Mouse (Mus musculus): ENCODE measurements at regions not wholly inside any gene's neighbourhood (a gene's known extent, or its start where the extent isn't known, plus 50 kb on each side); places are given as distances from the start of the nearest gene placed in this dataset.

DNA sequence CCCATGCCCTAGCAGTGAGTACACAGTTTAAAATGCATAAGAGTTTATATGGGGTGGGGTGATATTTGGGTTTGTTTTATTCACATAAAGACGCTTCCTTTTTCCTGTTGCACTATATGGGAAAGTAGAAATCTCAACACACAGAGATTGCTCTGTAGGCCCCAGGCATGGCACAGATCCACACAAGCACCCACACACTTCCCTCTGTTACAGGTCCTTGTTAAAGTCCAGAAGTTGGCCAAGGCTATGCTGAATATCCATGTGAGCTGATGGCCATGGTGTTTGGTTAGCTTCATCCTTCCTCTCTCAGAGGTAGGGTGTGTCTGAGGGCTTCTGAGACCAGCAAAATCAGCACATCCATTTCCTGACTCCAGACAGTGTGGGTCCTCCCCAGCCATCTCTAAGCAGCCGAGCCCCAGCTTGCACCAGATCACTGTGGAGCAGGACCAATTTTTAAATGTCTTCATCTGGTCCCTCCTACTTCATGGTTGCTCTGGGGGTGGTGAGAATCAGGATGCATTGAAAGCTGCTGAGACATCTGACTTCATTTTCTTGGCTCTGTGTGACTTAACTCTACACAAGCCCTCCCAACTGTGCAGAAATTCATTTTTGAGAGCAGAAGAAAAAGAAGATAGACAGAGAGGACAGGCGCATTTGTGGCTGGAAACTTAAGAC lies 360.3 kb upstream of the Nr3c2 start:
- H3K27me3 ChIP-seq (ENCODE audit: control insufficient read depth, insufficient read depth, low read length): no peaks in the 10 kb centered on the region; the same call in 1 of the 2 replicates
- no peaks in the 10 kb centered on the region for H3K4me1 ChIP-seq (ENCODE audit: control insufficient read depth, insufficient read depth, insufficient read length, low read length)
- TF ChIP-seq CTCF (IDR thresholded peaks at IDR 0.05; ENCODE audit: extremely low read depth, insufficient read length, insufficient replicate concordance, low read depth, low read length) (no peak), POLR2A (IDR thresholded peaks at IDR 0.05; ENCODE audit: low read depth, low read length) (no peak)
- no peak overlapping the region for H3K4me3 ChIP-seq (ENCODE audit: low read depth, low read length)
- no peaks in the 10 kb centered on the region for H3K36me3 ChIP-seq (ENCODE audit: control insufficient read depth, insufficient read depth, low read length)
- 90% methylated on average over 3 of the region's 3 CpGs for WGBS
- H3K27ac ChIP-seq (ENCODE audit: insufficient read depth, low read depth, low read length): no peak overlapping the region

DNA sequence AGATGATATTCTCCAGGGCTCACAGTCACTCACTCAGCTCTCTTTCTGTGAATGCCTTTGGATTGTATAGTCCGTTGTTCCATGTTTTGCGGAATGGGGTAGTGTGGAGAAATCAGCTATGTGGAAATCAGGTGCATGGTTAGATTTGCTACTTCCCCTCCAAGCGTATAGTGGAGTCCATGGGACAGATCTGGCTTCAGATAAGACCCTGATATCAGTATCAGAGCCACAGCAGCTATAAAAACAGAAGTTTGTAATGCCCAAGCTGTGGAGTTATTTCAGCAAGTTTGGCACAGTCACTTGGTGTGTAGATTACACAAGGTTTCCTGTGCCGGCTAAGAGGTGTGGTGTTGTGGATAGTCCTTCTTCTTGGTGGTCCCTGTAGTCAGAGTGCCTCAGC lies 359.6 kb upstream of the Nr3c2 start:
- WGBS: 69% methylated on average over 4 of the region's 4 CpGs
- H3K27me3 ChIP-seq (ENCODE audit: control insufficient read depth, insufficient read depth, low read length): no peaks in the 10 kb centered on the region; the same call in 1 of the 2 replicates
- H3K27ac ChIP-seq (ENCODE audit: insufficient read depth, low read depth, low read length): no peak overlapping the region
- H3K36me3 ChIP-seq (ENCODE audit: control insufficient read depth, insufficient read depth, low read length): no peaks in the 10 kb centered on the region
- TF ChIP-seq CTCF (IDR thresholded peaks at IDR 0.05; ENCODE audit: extremely low read depth, insufficient read length, insufficient replicate concordance, low read depth, low read length) (no peak), POLR2A (IDR thresholded peaks at IDR 0.05; ENCODE audit: low read depth, low read length) (no peak)
- H3K4me3 ChIP-seq (ENCODE audit: low read depth, low read length): no peak overlapping the region
- no peaks in the 10 kb centered on the region for H3K4me1 ChIP-seq (ENCODE audit: control insufficient read depth, insufficient read depth, insufficient read length, low read length)

DNA sequence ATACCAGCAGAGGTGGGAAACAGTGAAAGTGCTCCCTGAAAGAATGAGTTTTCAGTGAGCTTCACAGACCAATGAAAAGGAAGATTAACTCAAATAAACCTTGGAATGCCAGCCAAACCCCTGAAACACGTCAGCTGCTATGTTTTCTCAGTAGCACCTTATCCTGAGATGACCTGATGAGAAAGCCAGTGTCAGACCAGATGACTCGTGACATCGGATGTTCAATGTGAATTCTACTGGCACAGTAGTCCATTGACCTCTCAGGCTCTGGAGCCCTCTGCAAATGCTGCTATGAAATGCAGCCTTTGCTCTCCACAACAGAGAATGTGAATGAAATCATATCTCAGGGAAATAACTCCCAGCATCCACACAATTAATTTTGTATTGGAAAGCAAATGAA lies 358.6 kb upstream of the Nr3c2 start:
- H3K27ac ChIP-seq (ENCODE audit: insufficient read depth, low read depth, low read length): no peak overlapping the region
- no peaks in the 10 kb centered on the region for H3K4me1 ChIP-seq (ENCODE audit: control insufficient read depth, insufficient read depth, insufficient read length, low read length)
- WGBS: 52% methylated on average over 3 of the region's 3 CpGs
- H3K4me3 ChIP-seq (ENCODE audit: low read depth, low read length): no peak overlapping the region
- TF ChIP-seq CTCF (IDR thresholded peaks at IDR 0.05; ENCODE audit: extremely low read depth, insufficient read length, insufficient replicate concordance, low read depth, low read length): no peak
- TF ChIP-seq POLR2A (IDR thresholded peaks at IDR 0.05; ENCODE audit: low read depth, low read length): no peak
- no peaks in the 10 kb centered on the region; the same call in 1 of the 2 replicates for H3K27me3 ChIP-seq (ENCODE audit: control insufficient read depth, insufficient read depth, low read length)
- H3K36me3 ChIP-seq (ENCODE audit: control insufficient read depth, insufficient read depth, low read length): no peaks in the 10 kb centered on the region

DNA sequence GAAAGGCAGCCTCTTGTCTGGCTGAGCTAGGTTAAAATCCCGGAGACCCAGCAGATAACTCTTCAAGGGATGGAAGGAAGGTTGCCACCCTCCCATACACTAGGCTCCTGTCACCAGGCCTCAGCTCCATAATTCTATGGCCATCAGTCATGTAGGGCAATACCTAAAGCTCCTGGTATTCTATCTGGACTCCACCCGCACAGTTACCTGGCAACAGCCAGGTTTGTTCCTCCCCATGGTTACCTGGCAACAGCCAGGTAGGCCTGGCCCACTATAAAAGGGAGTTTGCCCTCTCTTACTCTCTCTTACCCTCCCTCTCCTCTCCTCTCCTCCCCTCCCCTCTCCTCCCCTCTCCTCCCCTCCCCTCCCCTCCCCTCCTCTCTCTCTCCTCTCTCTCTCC lies 347.6 kb upstream of the Nr3c2 start:
- H3K4me3 ChIP-seq (ENCODE audit: low read depth, low read length): no peak overlapping the region
- H3K4me1 ChIP-seq (ENCODE audit: control insufficient read depth, insufficient read depth, insufficient read length, low read length): no peaks in the 10 kb centered on the region
- no peaks in the 10 kb centered on the region for H3K27me3 ChIP-seq (ENCODE audit: control insufficient read depth, insufficient read depth, low read length)
- no peak overlapping the region for H3K27ac ChIP-seq (ENCODE audit: insufficient read depth, low read depth, low read length)
- TF ChIP-seq POLR2A (IDR thresholded peaks at IDR 0.05; ENCODE audit: low read depth, low read length) (no peak), CTCF (IDR thresholded peaks at IDR 0.05; ENCODE audit: extremely low read depth, insufficient read length, insufficient replicate concordance, low read depth, low read length) (no peak)
- 60% methylated on average over 2 of the region's 2 CpGs for WGBS
- no peaks in the 10 kb centered on the region for H3K36me3 ChIP-seq (ENCODE audit: control insufficient read depth, insufficient read depth, low read length)

GRCm38 (mm10) chr8:76601566-76601965 lies 297.7 kb upstream of the Nr3c2 start:
- TF ChIP-seq CTCF (IDR thresholded peaks at IDR 0.05; ENCODE audit: extremely low read depth, insufficient read length, insufficient replicate concordance, low read depth, low read length): no peak
- no peak for TF ChIP-seq POLR2A (IDR thresholded peaks at IDR 0.05; ENCODE audit: low read depth, low read length)
- H3K27me3 ChIP-seq (ENCODE audit: control insufficient read depth, insufficient read depth, low read length): no peaks in the 10 kb centered on the region; the same call in 1 of the 2 replicates
- no peaks in the 10 kb centered on the region for H3K4me1 ChIP-seq (ENCODE audit: control insufficient read depth, insufficient read depth, insufficient read length, low read length)
- no peak overlapping the region for H3K27ac ChIP-seq (ENCODE audit: insufficient read depth, low read depth, low read length)
- H3K36me3 ChIP-seq (ENCODE audit: control insufficient read depth, insufficient read depth, low read length): no peaks in the 10 kb centered on the region
- H3K4me3 ChIP-seq (ENCODE audit: low read depth, low read length): no peak overlapping the region
- WGBS: 58% methylated on average over 1 of the region's 1 CpGs

DNA sequence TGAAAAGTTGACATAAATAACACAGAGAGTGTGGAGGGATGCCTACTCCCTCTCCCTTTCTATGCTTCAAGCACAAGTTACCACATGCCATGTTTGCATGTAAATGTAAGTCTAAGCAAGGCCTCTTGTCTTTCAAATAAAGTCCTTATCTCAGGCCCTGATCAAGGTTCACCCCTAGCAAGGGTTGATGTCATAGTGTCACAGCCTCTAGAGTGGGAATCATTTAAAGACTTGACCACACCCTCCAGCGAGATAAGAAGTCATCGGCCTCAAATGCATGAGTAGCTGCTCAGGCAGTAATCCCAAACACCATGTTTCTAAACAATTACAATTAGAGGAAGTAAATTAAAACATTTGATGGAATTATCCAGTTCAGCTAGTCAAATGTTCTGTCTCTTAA lies 280.5 kb upstream of the Nr3c2 start:
- Histone ChIP-seq H3K4me1 (ENCODE audit: control insufficient read depth, insufficient read depth, insufficient read length, low read length) (no peaks in the 10 kb centered on the region), H3K27ac (ENCODE audit: insufficient read depth, low read depth, low read length) (no peak overlapping the region), H3K4me3 (ENCODE audit: low read depth, low read length) (no peak overlapping the region), H3K27me3 (ENCODE audit: control insufficient read depth, insufficient read depth, low read length) (no peaks in the 10 kb centered on the region), H3K36me3 (ENCODE audit: control insufficient read depth, insufficient read depth, low read length) (no peaks in the 10 kb centered on the region)
- 38% methylated on average over 2 of the region's 2 CpGs for WGBS
- TF ChIP-seq CTCF (IDR thresholded peaks at IDR 0.05; ENCODE audit: extremely low read depth, insufficient read length, insufficient replicate concordance, low read depth, low read length) (no peak), POLR2A (IDR thresholded peaks at IDR 0.05; ENCODE audit: low read depth, low read length) (no peak)

- TF ChIP-seq POLR2A (IDR thresholded peaks at IDR 0.05; ENCODE audit: low read depth, low read length): no peak
- TF ChIP-seq CTCF (IDR thresholded peaks at IDR 0.05; ENCODE audit: extremely low read depth, insufficient read length, insufficient replicate concordance, low read depth, low read length): no peak
- no peaks in the 10 kb centered on the region for H3K4me1 ChIP-seq (ENCODE audit: control insufficient read depth, insufficient read depth, insufficient read length, low read length)
- no peaks in the 10 kb centered on the region for H3K27me3 ChIP-seq (ENCODE audit: control insufficient read depth, insufficient read depth, low read length)
- WGBS: 61% methylated on average over 3 of the region's 3 CpGs
- no peaks in the 10 kb centered on the region for H3K36me3 ChIP-seq (ENCODE audit: control insufficient read depth, insufficient read depth, low read length)
- no peak overlapping the region for H3K27ac ChIP-seq (ENCODE audit: insufficient read depth, low read depth, low read length)
- H3K4me3 ChIP-seq (ENCODE audit: low read depth, low read length): no peak overlapping the region
These were observed 278.4 kb upstream of the Nr3c2 start for GRCm38 (mm10) chr8:76620853-76621252.

All from small intestine, adult 2 months (tissue).